Mouse (Mus musculus) layer of hippocampus, adult 11-12 months (tissue): Measurements from ENCODE around the gene Unc5c.
A peak's percentile ranks its signal among the peaks of the same experiment; 100 is the strongest.

Experiments
- DNase-seq: peaks from one replicate; pipeline ENCODE4 v3.0.0; 2022; ENCODE audit warnings: low spot score

Unc5c gene

DNA sequence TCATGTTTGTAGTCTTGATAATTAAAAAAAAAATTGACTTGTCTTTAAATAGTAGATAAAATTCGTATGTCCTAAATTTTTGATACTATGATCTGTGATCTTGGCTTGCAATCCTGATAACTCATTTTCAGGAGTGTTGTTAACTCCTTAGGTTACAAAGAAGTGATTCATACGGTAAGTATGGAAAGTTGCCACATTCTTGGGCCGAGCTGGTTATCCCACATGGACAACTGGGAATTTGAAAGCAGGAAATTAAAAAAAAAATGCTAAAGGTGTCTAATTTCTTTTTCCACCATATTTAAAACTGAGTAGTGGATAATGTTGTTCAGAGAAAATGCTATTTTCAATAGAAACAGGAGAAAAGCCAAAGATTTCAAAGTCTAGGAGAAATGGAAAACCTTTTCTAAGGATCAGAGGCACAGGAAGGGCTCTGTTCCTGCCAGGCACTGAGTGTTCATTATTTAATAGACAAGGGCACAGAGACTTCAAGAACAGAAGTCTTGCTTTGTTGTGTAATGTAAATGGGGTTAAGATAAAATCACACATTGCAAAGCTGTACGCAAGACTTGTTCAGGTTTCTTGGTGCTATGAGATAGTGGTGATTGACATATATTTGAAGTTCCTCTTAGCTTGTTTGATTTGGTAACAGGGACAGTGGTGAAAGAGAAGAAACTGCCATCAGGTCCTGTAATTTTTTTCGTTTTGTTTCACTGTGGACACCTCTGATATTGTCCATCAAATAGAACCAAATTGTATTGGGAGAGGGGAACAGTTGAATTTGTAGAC, 46.4 kb downstream of the Unc5c start:
- no peak for DNase-seq

DNA sequence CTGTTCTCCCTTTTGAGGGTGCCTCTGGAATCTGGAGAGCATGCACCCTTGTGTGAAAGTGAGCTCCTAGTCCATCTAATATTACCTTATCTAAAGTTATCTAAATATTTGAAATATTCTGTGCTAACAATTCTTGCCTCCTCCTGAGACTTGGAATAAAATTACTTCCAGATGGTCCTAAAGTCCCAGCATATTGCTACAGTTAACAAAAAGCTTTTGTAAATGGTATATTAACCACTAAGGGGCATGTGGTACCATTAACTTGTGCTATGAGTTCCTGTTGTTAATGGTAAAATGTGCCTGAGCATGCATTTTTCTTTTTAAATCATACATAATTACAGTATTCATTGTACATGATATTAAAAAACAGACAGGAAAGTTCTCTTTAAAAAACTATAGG, 63.7 kb downstream of the Unc5c start:
- no peak for DNase-seq

DNA sequence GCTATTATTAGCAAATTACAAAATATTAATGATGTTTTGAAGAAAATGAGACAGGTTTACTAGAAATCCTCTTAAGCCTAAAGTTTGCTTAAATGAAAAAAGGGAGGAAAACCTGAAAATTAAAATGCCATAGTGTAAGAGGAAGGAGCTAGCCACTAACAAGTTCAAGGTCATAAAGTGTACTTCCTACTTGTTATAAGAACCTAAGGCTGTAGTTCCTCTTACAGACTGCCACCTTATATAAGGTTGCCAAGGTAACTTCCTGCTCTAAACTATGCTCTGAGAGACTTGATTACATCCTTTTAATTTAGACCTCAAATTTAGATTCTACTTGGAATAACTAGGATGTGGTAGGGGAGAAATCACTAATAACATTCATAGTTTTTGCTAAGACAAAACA, 64.6 kb downstream of the Unc5c start:
- DNase-seq, result no peak

DNA sequence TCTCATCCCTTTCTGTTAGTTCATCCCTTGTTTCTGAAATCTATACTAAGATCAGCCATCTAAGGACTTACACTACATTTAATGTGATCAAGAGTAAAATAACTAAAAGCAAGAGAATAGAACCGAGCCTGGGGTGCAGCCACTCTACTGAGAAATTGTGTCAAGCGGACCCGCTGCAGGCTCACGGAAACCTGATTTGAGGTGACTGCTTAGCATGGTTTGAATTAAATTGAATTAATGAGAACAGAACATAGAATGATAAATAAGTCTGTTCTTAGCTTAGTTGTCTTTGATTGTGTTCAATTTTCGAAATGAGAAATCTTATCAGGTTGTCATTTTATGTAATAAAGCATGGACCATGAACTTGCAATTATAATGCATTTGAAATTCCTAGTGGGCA, 68.8 kb downstream of the Unc5c start:
- no peak for DNase-seq

DNA sequence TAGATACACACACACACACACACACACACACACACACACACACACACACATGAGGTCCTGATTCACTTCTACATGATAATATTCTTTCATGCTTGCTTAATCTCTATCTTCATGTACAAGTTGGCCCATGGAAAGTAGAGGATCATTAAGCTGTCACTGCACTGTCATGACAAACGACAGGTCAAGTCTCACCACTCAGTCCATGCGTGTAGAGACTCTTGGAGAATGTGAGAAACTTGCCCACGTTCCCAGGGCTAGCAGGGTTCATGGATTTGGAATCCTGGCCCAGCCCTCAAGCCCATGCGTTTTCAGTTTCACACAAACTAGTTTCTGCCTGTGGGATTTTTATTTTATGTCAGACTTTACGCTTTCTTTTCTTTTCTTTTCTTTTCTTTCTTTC, 71.8 kb downstream of the Unc5c start:
- no peak for DNase-seq

DNA sequence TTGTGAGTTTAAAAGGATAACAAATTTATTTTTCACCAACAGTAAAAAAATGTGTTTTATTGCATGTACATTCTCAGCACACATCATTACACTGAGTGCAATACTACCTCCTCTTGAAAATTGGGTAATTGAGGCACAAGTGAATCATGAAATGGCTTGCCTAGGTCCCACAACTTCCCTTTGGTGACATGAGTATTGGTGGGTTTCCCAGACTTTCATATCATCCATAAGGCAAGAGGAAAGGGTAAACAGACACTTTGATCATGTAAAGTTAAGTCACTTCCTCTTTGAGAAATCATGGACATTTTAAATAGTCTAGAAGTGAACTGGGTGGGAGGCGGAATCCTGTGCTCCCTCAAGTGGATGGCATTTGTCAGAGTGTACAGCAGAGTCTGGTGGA, 73.1 kb downstream of the Unc5c start:
- no peak for DNase-seq

DNA sequence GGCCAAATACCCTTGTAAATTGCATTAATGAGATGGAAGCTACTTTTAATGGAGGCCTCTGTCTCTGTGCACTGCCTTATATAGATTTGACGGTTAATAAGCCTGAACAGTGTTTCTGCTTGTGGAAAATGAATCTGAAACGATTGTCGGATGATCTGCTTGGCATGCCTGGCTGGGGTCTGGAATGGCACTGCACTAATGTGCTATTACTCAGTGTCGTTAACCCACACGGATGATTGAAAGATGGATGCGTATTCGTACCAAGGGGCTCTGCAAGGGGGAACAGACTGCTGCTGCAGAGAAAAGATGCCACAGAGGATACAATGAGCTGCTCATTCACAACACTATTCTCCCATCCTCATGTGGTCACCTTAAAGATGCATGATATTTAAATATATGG, 75.7 kb downstream of the Unc5c start:
- no peak for DNase-seq

DNA sequence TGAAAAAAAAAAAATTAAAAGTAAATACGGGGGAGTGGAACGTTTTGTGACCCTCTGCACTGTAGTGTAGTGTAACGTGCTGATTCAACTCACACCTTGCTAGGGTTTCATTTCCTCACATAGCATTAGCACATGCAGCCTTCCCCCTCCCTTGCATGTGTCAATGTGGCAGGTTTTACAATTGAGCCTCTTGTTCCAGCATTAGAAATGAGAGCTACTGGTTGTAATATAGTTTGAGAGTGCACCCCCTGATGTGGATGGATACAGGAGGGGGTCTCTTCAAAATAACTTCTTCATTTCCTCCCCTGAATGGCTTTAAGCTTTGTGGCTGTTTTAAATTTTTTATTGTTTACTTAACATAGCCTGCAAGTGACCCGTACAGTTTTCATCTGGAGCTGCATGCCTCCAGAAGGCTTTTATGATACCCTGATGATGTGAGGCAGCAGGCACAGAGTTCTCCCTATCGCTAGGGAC, 82.4 kb downstream of the Unc5c start:
- no peak for DNase-seq

DNA sequence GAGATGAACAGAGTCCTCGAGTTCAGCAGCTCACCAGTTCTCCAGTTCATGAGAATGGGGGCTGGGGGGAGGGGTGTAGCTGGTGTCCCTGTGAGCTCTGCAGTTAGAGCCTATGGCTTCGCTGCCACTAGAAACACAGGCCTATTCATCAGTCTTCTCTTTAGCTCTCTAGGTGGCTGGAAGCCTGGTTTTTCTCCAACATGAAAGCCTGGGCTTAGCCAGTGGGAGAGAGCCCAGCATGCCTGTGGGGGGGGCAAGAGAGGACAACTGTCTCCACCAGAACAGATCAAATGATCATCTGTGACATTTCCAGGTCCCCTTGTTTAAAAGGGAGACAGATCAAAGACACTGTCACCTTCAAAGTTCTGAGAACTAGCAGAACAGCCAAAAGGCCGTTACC, 84.6 kb downstream of the Unc5c start:
- DNase-seq, result no peak

DNA sequence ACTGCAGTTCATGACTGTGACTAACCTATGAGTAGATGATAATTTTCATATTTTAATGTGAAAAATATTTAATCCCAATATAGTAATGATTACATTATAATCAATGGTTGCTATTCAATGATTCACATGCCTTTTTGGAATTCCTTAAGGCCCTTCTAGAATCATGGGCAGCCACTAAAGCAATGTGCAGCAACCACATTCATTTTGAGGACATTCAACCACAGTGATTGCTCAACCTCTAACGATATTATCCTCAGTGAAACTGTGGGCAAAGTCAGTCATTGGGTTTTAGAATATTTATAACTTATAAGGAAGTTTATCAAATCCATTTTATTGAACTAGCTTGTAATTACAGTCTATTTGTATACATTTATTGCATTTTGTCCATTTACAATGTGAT, 87.9 kb downstream of the Unc5c start:
- no peak for DNase-seq

DNA sequence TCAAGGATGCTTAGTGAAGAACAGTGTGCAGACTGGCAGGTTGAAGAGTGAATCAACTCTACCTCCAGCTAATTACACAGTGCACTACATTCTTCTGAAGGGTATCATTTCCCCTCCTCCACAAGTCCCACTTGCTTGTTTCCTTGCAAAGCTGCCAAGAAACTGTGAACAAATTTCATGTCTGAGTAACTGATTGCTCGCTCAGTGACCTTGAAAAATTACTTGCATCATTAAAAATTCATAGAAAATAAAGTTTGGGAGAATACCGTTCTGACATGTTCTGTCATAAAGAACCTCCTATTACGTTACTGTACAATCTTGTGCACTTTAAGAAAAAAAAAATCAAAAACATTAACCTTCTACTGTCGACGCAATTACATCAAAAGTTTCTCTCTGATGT, 92.1 kb downstream of the Unc5c start:
- no peak for DNase-seq

DNA sequence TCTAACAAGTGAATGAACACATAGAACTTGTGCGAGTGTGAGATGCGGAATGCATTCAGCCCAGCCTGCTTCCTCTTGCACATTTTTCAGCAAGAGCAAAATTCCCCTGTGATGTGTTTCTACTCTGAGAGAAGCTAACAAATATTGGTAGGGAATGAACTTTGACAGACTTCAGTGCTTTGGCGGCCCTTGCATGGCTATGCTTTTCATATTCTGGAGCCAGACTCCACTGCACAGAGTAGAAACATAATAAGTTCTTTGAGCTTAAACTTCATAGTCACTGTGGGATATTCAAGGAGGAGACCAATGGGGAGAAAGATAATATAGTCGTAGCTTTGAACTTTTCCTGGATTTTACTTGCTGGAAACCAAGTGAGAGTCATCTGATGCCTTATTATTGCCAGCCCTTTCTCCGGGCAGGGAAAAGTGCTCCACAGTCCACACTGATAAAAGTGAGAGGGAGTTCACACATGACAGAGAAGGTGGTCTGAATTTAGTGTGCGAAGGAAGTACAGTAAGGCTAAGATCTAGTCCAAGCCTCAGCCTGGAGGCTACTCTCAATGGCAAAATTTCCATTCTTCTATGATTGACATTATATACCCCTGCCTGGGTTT, 110.2 kb downstream of the Unc5c start:
- DNase-seq, result no peak

DNA sequence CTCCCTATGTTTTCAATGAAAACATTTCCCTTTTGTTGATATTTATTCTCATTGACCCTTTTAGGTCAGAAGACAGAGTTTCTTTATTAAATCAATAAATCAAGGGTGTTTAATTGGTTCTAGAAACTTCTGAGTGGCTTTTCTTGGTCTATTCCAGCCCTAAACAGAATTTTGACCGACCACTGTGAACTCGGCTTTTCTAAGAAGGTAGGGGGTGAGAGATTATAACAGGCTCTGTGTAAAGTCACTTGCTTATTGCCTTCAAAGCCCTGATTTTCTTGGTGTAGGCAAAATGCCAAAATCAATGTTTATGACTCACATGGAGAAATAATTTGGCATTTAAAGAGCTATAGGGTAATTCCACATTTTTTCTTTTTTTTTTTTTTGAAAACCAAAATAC, 112.4 kb downstream of the Unc5c start:
- DNase-seq, result no peak

DNA sequence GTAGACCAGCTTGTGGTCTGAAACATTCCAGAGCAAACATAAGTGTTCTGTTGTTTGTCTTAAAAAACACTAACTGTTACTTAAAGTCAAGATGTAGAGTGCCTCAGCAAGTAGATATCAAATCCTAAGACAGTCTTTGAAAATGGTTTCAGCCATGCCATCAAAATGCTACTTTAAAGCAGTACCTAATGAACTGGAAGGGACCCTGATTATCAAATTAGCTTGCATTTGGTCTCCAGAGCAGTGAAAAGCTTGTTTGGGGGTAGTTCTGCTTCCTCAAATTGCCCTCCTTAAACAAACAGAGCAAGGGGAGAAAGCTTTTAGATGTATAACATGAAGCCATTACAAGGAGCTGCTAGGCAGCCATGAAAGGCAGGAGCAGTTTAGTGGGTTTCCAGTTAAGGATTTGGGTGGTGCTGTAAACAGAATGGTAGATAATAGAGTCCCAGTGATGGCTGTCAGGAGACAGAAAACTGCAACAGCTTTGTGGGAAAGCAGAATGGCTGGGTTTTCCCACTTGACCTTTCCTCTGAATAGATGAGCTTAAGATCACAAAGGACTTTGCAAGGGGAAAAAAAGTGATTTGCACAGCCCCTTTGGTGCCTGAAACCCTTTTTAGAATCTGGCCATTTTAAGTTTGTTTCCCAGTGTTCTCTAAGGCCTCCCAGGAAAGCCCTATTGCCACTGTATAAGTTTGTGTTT, 116.3 kb downstream of the Unc5c start:
- no peak for DNase-seq

DNA sequence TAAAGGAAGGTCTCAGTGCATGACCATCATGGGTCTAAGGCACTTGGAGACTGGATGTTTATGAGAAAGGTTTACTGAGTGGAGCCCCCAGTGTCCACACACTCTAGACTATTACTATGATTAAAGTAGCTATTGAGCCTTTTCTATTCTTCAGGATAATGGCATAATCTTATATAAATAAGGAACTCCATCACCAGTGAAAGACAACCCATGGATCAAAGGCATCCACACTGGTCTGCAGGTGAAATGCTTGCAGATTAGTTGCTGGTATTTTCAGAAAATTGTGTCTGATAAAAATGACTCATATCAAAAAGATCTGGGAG, 116.8 kb downstream of the Unc5c start:
- no peak for DNase-seq

DNA sequence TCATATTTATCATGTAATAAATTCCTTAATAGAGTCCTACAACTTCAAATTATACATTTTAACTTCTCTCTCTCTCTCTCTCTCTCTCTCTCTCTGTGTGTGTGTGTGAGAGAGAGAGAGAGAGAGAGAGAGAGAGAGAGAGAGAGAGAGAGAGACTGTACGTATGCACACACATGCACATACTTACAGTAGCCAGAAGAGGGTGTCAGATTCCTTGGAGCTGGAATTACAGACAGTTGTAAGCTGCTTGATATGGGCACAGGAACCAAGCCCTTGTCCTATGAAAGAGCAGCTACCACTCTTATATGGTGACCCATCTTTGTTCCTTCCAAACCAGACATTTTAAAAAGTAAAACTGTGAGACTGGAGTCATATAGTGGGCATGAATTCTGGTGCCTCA, 118.2 kb downstream of the Unc5c start:
- no peak for DNase-seq

DNA sequence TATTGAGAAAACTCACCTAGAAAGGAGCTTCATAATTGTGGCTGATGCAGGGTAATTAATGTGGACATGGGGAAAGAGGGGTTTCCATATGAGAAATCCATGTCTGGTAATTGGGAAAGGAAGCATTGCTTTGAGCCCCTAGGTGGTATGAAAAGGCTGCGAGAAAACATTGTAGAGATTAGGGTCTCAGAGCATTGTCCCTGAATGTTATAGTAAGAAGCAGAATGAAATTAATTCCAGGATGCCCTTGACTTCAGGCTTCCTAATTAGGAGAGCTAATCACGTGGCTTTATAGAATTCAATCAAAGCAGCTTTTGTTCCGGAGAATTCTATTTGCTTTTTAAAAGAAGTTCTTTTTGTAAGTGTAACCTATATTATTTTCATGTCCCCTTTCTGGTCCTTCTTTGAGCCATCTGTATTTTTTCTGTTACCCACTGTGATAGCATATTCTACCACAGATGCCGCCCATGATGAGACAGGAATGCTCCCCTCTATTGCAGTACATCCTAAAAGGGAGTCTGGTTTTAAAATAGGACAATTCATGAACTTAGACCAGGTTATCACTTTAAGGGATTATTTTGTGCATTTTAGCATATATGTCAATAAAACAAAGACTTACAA, 124.5 kb downstream of the Unc5c start:
- no peak for DNase-seq

DNA sequence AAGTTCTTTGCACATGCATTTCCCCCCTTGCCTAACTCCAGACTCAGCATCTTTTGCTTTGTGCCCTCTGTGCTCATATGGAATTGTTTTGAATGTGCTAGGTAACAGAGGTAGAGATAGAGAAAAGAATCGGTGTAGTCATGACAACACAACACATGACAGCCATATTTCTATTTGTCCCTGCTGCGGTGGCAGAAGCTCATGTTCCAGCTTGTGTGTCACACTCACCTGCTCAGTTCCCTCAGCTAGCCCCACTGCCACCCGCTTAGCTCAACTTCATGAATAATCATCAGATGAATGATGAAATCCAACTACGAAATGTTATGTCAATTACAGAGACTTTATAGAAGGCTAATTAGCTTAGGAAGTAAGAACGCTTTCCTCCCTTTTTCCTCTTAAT, 128.2 kb downstream of the Unc5c start:
- peak; percentile 24 for DNase-seq

DNA sequence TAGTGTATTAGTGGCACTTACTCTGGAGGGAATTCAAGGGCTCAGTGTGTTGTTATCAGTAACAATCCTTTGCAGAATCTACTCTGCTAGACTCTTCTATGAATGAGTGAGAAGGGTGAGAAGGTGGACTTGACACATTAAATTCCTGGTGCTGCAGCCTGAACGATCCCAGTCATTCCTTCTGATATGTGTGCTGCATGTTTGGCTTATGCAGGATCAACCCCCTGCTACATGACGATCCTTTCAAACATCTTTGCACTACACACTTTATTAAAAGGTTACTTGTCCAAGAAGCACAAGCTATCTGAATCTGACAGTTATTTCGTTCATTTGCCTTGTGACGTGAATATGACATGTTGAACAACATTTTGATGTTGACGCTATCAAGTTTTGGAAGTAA, 129.1 kb downstream of the Unc5c start:
- DNase-seq, result no peak

DNA sequence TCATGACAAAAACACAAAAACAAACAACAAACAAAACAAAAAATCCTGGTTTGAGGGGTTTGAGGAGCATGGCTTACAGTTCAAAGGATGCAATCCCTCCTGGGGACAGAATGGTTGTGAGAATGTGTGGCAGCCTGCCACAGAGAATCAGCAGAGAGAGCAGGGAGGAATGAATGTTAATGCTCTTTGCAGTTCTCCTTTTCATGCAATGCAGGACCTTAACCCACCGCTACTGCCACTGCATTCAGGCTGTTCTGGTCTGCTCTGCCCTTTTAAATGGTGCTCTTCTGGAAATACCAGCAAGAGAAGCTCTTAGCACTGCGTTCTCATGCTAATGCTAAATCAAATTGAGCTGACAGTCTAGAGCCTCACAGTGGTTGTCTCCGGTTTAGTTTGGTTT, 130.1 kb downstream of the Unc5c start:
- DNase-seq, result no peak

DNA sequence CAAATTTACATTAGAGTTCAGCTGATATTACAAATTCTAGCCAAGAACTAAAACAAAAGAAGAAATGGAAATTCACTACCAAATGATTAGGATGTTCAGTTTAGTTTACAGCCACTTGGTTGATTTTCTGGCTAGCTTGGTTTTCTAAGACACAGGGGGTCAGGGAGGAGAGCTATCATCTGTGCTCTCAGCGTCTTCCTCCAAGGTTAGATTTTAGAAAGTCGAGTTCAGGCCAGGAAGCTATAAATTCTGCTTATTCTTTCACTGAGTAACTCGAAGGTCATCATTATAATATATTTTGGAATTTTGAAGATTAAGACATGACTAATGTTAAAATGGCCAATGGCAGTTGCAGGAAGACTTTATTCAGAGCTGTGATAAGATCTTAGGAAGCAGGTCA, 131.4 kb downstream of the Unc5c start:
- no peak for DNase-seq

DNA sequence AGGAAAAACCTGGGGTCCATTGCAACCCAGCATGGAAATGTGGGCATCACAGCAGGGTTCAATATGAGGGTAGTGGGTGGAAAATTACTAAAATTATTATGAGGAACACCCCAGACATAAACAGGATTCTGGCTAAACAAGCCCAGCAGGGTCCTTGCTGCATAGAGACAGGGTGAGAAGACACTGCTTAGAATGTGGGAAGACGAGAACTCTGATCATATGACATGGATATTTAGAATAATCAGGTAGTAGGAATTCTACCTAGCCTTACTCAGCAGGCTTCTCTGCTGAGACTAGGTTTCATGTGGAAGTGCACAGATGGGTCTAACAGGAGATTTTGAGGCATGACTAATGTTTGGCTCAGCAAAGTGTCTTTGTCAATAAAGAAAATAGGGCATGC, 131.9 kb downstream of the Unc5c start:
- no peak for DNase-seq

DNA sequence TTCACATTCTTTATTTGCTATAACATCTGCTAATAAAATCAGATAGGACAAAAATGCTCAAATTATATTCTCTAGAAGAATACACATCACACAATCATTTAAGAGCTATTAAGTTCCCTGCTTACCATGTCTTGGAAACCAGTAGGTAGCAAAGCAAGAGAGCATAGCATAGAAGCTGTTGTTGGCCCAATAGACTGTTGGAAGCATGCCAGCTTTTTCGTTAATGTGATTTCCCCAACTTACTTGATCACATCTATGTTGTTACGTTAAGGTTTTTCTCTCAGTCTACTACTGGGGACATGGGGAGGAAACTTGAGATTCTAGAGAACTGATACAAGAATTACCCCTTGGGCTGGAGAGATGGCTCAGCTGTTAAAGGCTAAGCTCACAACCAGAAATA, 133.0 kb downstream of the Unc5c start:
- DNase-seq, result no peak
